Mouse (Mus musculus) CD4-positive, CD25-positive, alpha-beta regulatory T cell, adult 2 months (primary cell): Measurements from ENCODE around the gene Tbc1d10b.

Experiments used
- DNase-seq: peaks from one replicate; pipeline ENCODE4 v3.0.0-alpha.2; 2012; ENCODE audit warnings: low read depth, low spot score

The Tbc1d10b gene

DNA sequence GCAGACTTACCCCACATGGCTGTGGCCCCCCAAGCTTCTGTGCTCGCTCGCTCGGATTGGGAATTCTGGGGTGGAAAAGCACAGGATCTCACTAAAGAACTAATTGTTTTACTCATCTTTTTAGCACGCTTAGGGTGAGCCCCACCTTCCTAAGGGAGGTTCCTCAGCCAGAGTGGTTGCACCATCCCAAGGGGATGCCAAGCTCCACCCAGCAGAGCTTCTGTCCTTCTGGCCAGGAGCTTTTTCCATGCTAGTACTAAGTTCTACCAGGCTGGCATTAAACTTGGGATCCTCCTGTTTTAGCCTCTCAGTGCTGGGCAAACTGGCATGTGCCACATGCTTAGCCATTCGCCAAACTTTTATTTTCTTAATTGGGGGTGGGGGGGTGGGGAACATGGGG lies 45.7 kb downstream of the Tbc1d10b start:
- no peak for DNase-seq

DNA sequence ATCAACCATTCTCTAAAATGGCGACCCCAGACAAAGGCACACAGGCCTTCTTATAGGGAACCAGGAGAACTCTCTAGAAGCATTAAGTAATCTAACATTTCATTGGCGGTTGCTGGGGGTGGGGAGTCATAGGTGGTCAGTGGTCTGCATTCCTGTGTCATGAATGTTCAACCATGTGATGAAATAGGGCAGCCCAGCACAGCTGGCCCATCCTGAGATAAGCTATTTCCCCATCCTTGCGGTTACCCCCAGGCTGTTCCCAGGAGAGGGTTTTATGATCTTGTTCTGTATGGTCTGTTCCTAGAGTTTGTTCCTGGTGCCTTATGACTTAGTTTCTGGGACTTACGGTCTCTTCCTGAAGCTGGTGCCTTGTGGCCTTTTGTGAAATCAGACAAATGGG lies 50.7 kb downstream of the Tbc1d10b start:
- no peak for DNase-seq

DNA sequence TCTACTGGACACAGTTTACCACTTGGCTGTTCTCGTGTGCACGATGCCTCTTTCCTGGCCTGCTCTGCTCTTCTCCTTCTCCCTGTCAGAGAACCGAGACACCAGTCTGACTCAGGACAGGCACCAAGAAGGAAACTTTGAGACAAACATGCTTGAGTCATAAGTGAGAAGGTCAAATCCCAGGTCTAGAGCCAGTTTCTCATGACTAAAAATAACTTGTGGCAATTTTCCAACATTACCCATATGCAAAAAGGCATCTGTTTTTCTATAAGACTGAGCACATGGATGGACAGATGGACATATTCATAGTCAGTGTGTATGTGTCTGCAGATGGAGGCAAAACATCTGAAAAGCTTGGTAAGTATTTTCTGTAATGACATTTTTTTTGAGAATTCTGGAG lies 54.8 kb downstream of the Tbc1d10b start:
- DNase-seq: no peak

DNA sequence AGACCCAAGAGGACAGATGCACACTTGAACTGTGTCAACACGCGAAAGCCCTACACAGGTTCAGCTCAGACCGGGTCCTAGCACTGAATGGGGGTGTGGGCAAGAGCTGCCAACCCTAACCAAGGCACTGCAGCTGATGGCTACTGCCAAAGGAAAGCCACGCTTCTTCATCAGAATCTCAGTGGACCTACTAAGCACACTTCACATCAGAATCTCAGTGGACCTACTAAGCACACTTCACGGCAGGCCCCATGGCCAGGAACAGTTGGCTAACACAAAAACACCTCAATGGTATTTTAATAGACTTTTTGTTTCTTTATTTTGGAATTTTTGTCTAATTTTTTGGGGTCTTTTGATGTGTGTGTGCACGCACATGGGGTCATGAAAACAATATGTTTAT lies 55.8 kb downstream of the Tbc1d10b start:
- no peak for DNase-seq

DNA sequence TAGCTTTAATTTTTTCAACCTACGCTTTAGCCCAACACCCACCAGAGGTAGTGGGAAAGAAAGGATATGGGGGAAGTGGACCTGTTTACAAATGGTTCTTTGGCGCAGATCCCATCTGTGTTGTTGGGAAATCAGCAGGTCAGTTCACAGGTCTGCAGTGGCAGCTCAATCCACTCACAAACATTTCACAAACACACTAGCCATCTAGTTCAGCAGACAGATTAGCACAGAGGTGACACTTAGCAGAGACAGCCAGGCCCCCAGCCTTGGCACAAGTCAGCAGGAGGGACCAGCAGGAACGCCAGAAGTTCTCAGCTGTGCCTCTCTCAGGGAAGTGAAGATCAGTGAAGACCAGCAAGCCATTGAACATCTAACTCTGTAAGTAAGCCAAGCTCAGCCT lies 60.4 kb downstream of the Tbc1d10b start:
- DNase-seq: no peak
